Comparison of ENCODE assay signal across 23 mouse cellular contexts in the genomic region with DNA sequence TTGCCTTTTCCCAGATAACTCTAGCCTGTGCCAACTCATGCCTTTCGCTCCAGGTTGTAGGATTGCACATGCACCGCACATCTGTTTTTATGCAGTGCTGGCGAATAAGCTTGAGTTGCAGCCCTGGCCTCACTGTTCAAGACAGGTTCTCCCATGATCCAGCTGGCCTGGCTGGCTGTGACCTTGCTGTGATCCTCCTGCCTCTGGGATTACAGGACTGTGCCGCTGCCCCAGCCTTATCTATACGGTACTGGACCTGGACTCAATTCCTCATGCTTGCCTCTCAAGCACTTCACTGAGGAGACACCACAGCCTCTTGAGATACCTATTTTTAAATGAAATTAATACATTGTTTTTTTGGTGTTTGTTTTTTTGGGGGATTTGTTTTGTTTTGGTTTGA.
"Had no signal": no experiment of that assay in that cellular context is flagged by ENCODE, and none has a peak within 500 bp of the region (broad histone marks: within the 10 kb centered on the region; RNA-seq: fewer than 3 reads in every experiment).

No protein-coding gene starts in this region.

- H3K4me2 ChIP-seq: kidney, embryonic 15.5 days; limb, embryonic 12.5 days; limb, embryonic 15.5 days; liver, embryonic 11.5 days; lung, embryonic 14.5 days; midbrain, embryonic 13.5 days; neural tube, embryonic 13.5 days had no signal

- H3K9me3 ChIP-seq: kidney, embryonic 15.5 days; limb, embryonic 12.5 days; limb, embryonic 15.5 days; megakaryocyte, embryonic 14.5 days; midbrain, embryonic 10.5 days; midbrain, embryonic 13.5 days; neural tube, embryonic 13.5 days had no signal

- H3K27ac ChIP-seq: kidney, embryonic 15.5 days; limb, embryonic 12.5 days; limb, embryonic 15.5 days; liver, embryonic 14.5 days; midbrain, embryonic 10.5 days; midbrain, embryonic 13.5 days; neural tube, embryonic 13.5 days had no signal

- H3K9ac ChIP-seq: kidney, embryonic 15.5 days; limb, embryonic 12.5 days; limb, embryonic 15.5 days; liver, embryonic 14.5 days; liver, postnatal 0 days; lung, embryonic 14.5 days; midbrain, embryonic 13.5 days; neural tube, embryonic 13.5 days had no signal

- H3K27me3 ChIP-seq: kidney, embryonic 15.5 days; limb, embryonic 12.5 days; limb, embryonic 15.5 days; megakaryocyte, embryonic 14.5 days; midbrain, embryonic 13.5 days; neural tube, embryonic 13.5 days had no signal

- H3K4me3 ChIP-seq: kidney, embryonic 15.5 days; limb, embryonic 12.5 days; limb, embryonic 15.5 days; megakaryocyte, embryonic 14.5 days; midbrain, embryonic 10.5 days; midbrain, embryonic 13.5 days; myocyte; neural tube, embryonic 13.5 days had no signal

- H3K4me1 ChIP-seq: kidney, embryonic 15.5 days; limb, embryonic 12.5 days; limb, embryonic 15.5 days; midbrain, embryonic 10.5 days had no signal

- ATAC-seq: liver, postnatal 0 days; lung, postnatal 0 days; midbrain, embryonic 13.5 days; midbrain, embryonic 16.5 days had no signal

- DNase-seq: kidney, postnatal 14 days; kidney, postnatal 4 days; left cerebral cortex, postnatal 4 days; liver, postnatal 0 days; lung, embryonic 14.5 days; lung, postnatal 36 days; retina, postnatal 1 day; right cerebral cortex, postnatal 25 days; spleen, adult 18-20 months; thymus, adult 18-20 months; thymus, postnatal 4 days had no signal
